Mouse (Mus musculus) layer of hippocampus, adult 6 months (tissue): ENCODE data around the gene Hibadh. TPM values are rescaled to one million over a fixed set of nuclear protein-coding genes. Genes with fewer than 3 reads are reported as not detected.

Experiments
- long read RNA-seq, 2 experiments: library from polyadenylated mRNA; unstranded; transcript quantifications; one replicate each; pipeline ENCODE4 v2.0.0; 2019 to 2020
- polyA plus RNA-seq: library from polyadenylated mRNA; unstranded; fragments of <200 nt; fragmentation: Nextera tagmentation; gene quantifications from 2 replicates; pipeline ENCODE4 v1.2.3, GENCODE M21; 2021

The Hibadh gene
- polyA plus RNA-seq: 62.6 and 72.0 TPM in 2 replicates
- long read RNA-seq, experiment 1, transcript Hibadh-201 (8 exons, 1,825 nt): major isoform, 104 of 120 reads
- long read RNA-seq, experiment 1, partial matches to known transcripts: 8 of 120 reads
- long read RNA-seq, experiment 1, other reads (novel, unspliced or antisense): 7 of 120 reads
- long read RNA-seq, experiment 2, transcript Hibadh-201 (8 exons, 1,825 nt): major isoform, 419 of 448 reads
- long read RNA-seq, experiment 2, partial matches to known transcripts: 3 of 448 reads
- long read RNA-seq, experiment 2, other reads (novel, unspliced or antisense): 26 of 448 reads

GRCm38 (mm10) chr6:52640224-52640712, at the start of gene Hibadh:
Hibadh (minus strand) TSS chr6:52640389.

Other genes with a start within 250 kb of the Hibadh start
- gene Tax1bp1, start 73.3 kb upstream of the Hibadh start, polyA plus RNA-seq: 159 and 213 TPM in 2 replicates